Mouse (Mus musculus): ENCODE measurements around the gene Ccdc59.

DNA sequence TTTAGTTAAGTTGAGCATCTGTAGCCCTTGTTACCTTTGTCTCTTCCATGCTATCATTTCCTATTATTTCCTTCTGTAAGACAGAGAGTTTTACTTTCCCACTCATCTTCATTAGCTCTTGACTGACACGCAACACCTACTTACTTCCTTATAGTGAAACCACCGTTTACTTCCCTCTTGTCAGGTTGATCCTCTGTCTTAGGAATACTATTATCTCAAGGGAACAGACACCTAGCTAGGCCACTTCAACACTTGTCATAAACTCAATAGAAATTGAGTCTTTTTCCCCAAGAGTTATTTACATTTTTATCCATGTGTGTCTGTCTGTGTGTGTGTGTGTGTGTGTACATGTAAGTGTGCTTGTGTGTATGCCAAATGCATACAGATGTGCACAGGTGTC lies 37.4 kb upstream of the Ccdc59 start:
- TF ChIP-seq EP300 (IDR thresholded peaks at IDR 0.05; ENCODE audit: insufficient read depth, low read depth, low read length) (no peak), CTCF (IDR thresholded peaks at IDR 0.05; ENCODE audit: low read depth, low read length) (no peak), POLR2A (IDR thresholded peaks at IDR 0.05; ENCODE audit: insufficient read depth, low read length) (no peak)

Measured in ES-Bruce4 (cell line).